Mouse (Mus musculus): ENCODE measurements around the gene Usp11.

- no peak for TF ChIP-seq CTCF (conservative IDR thresholded peaks at IDR 0.05; ENCODE audit: low read length)
- no peak for TF ChIP-seq POU5F1 (IDR thresholded peaks at IDR 0.05; ENCODE audit: borderline replicate concordance, low read length)
- TF ChIP-seq NANOG (IDR thresholded peaks at IDR 0.05; ENCODE audit: borderline replicate concordance, low read length): no peak
Measured at GRCm38 (mm10) chrX:20662317-20662715, 41.4 kb upstream of the Usp11 start.
